Mouse (Mus musculus) mouse trophoblast stem cell (cell line): ENCODE data around the gene Pla2g6.

ENCODE experiments used
- in situ Hi-C, 2 experiments: fragments of 300-500 bp; cut with MseI, MboI; formaldehyde crosslinking; loops; 2 replicates in 1 of 2; 3 replicates in 1 of 2; pipeline ENCODE4 v1.15.1; 2025

Pla2g6 gene

DNA sequence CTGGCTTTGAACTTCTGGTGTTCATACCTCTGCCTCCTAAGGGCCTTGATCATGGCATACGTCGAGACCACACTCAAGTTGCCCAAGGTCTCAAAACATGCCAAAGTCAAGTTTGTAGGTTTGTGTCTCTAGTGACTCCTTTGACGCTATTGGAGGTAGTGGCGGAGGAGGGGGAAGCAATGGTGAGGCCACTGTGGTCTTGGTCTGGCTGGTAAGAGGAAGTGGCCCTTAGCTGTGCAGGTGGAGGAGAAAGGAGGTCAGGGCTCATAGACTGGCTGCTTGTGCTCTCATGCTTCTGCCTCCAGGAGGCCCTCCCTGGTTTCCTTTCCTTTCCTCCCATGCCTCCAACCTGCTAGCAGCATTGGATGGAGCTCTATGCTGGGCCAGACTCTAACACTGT lies 22.7 kb upstream of the Pla2g6 start:
- in situ Hi-C loops = no loop called here

DNA sequence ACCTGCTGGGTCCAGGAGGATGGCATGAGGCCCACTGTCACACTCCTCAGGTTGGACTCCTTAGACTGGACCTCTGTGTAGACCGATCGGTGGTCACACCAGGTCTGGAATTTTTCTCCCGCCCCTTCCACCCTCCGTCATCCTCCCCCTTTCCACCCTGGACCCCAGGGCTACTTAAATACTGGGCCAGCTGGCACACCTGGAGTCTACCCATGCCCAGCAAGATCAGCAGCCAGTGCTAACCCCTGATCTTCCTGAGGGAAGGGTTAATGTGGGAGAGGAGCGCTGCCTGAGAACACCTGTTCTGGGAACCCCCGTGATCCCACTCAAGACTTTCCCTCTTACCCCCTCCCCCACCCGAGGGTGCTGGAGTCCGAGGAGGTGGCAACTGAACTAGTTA lies 20.5 kb upstream of the Pla2g6 start:
- in situ Hi-C loops = no loop called here

DNA sequence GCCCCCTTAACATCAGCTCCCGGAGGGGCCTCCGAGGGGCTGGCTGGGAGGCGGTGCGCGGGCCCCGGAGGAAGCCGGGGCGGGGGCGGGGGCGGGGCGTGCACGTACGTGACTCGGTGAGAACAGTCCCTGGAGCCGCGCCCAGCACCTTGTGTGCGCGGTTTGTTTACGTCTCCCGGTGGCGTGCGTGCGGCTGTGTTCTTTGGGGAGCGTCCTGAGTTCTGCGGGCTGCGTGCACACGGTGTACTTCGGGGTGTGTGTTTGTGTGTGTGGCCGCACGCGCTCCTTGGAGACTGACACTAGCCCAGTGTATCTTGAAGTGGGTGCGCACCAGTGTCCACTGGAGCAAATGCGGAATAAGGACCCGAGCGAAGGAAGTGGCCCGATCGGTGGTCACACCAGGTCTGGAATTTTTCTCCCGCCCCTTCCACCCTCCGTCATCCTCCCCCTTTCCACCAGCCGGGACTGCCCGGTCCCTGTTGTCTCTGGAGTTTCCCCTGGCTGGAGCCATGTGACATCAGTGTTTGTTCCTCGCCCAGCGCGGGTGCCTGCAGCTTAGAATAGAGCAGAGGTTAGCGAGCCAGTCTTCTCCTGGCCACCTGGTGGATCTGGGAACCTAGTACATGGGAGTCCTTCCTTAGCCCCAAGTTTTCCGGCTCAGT lies 19.8 kb upstream of the Pla2g6 start:
- in situ Hi-C loops = no loop called here

DNA sequence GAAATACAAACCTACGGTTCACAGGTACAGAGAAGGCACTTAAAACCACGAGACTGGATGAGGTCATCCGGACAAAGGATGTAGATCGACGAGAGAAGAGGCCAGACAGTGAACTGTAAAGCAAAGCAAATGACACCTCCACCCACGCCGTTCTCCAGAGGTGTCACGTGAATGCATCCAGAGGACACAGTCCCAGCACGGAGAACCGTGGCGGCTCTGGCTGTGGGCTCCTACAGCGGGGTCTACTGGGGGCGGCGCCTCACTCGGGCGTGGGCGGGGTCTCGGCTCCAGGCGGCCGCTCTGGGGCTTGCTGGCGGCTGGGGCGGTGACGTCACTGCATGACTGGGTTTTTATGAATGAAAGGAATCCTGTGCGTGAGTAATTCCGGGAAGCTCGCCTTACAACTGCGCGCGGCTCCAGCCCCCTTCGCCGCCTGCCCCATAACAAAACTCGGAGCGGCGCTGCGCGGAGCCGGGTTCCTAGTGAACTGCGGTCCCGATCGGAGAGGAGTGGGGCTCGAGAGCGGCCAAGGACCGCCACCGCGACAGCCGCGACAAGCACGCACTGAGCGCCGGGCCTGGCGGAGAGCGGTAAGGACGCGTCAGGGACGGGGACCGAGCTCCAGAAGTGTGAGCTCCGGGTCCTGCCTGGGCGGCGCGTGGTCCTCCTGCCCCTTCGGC lies 19.1 kb upstream of the Pla2g6 start:
- in situ Hi-C loops = no loop called here

DNA sequence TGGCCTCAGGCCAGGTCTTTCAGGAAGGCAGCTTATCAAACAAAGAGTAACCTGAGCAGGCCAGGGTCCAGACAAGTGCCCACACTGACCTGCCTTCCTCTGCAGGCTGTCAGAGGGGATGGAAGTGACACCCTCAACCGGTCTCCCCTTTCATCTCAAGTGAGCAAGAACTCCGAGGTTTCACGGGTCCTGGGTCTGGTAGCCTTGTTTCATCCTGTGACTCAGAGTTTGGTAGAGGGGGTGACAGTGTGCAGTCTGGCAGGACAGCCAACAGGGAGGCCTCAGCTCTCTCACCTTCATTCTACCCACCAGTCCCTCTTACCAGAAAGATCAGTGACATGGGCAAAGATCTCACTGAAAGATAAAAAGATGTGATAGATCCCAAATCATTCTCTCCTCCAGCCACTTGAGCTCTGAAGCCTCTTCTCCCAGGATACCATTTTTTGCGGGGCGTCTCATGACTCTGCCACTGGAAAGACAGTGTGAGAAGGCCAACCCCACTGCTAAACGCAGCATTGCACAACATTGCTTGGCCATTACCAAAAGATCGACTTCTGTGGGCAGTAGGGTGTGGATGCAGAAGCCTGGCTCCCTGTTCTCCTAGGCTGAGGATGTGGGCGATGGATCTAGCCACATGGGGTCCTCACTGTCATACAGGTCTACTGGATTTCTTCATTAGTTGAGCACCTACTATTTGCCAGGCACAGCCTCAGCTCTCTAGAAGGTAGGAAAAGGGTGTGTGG lies 18.0 kb upstream of the Pla2g6 start, which contains the start of gene Maff:
TSS of gene Maff (plus strand) at position 571 of the 743 bp plus-strand sequence.
- in situ Hi-C loops = no loop called here

DNA sequence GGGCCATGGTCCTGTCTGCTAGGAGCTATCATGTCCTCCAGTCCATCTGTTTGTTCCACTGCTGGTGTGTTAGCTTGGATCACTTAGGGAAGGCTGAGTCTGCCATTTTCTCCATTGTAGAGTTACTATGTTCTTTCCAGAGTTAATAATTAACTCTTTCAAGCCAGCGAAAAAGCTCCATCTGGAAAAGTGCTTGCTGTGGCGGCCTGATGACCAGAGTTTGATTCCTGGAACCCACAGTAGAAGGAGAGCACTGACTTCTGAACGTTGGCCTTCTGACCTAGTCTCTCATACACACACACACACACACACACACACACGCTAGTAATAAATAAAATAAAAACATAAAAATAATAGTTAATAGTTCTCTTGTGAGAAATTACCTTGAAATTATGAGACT lies 16.4 kb upstream of the Pla2g6 start:
- in situ Hi-C loops = no loop called here

DNA sequence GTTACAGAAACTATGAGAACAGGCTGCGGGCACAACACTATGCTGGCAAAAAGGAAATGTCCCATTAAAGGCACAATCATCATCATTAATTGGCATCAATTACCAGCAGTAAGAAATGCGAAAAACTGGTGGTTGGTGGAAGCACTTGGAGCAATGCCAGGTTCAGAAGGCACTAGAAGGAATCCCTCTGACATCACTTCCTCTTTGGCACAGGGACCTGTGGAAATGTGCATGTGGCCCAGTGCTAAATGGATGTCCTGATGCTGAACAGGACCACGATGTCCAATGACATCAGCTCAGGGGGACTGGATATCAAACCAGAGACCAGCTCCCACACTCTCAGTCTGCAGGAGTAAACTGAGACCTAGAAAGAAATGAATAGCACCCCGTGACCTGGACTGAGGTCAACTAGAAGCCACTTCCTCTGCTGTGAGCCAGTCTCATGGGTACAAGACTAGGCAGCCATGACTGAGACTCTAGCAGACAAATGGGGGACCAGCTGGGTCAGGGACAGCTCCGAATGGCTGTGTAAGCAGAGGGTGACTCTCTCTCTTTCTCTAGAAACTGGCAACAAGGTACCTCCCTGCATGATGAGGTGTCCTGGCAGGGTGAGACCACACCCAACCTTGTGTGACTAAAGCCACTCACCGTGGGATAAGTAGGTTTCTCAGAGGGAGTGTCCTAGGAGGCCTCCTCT lies 14.6 kb upstream of the Pla2g6 start:
- in situ Hi-C loops = no loop called here

DNA sequence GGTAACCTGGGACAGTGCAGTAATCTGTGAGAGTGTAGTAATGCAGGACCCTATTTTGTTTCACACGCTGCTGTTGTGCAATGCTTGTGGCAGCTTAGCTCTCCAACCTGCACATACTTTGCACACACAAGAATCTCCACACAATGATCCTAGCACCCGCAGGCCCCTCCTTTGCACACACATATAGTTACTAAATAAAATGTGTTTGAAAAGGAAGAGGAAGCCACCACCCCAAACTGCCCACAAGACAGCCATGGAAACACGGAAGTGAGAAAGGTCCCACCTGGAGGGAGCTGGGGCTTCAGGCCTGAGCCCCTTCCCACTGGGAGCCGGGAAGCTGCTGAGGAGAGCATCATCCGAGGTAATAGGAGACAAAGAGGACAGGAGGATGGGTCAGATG lies 10.8 kb upstream of the Pla2g6 start:
- in situ Hi-C loops = no loop called here

DNA sequence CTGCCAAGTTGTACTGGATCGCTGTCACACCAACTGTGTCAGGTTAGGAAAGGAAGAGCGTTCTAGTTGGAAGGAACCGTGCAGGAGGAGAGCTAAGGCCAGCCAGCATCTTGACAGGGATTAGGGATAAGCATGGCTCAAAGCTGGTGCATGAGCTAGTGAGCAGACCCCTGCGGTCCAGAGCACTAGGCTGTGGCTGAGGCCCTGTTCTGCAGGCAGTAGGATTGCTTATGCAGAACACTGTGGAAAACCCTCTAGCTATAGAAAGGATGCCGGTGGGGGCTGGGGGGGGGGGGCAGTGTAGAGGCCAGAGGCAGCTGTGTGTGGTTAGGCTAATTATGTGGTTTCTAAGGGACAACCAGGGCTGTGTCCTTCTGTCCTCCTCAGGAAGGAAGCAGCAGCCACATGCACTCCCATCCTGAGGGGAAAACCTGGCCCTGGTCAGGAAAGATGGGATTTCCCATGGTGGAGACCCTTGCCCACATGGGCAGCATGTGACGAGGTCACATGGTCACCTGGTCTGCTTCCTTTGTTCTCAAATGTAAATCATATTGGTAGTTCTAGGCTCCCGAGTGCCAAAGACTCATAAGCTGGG lies 7.0 kb upstream of the Pla2g6 start:
- in situ Hi-C loops = no loop called here

DNA sequence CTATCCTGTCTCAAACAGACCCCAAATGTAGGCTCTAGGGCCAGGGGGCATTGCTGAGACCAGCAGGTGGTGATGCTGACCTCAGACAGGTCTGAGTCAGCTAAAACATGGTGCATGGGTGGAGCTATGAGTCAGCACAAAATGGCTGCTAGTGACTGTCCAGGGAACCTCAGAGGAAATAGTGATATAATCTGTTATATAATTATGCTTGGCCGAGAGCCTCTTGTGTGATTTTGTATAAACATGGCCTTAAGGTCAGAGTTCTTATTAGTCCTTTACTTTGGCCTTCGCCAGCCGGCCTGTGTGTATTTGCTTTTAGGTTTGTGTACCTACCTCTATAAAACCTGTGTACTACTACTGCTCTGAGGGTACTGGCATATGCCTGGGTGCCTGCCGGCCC lies 5.2 kb upstream of the Pla2g6 start:
- in situ Hi-C loops = no loop called here

DNA sequence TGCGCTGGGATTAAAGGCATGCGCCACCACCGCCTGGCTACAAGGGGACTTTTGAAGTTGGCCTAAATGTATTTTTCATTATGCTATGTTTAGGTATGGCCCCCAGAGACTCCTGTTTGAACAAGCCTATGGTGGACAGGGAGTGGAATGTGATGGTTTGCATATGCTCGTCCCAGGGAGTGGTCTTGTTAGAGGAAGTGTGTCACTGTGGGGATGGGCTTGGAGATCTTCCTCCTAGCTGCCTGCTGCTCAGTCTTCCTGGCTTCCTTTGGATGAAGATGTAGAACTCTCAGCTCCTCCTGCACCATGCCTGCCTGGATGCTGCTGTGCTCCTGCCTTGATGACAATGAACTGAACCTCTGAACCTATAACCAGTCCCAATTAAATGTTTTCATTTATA lies 2.3 kb upstream of the Pla2g6 start:
- in situ Hi-C loops = no loop called here

DNA sequence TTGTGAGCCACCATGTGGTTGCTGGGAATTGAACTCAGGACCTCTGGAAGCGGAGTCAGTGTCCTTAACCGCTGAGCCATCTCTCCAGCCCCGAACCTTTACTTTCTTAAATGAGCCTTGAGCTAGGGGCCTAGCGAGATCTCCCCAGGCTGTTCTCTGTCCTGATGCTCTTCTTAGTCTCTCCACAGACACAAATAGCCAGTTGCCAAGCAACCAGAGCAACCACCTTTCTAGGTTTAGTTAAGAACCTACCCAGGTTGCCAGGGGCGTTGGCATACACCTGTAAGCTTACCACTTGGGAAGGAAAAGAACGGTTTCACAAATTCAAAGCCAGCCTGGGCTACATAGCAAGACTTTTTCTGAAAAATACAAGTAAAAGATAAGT lies 1.8 kb upstream of the Pla2g6 start:
- in situ Hi-C loops = no loop called here

DNA sequence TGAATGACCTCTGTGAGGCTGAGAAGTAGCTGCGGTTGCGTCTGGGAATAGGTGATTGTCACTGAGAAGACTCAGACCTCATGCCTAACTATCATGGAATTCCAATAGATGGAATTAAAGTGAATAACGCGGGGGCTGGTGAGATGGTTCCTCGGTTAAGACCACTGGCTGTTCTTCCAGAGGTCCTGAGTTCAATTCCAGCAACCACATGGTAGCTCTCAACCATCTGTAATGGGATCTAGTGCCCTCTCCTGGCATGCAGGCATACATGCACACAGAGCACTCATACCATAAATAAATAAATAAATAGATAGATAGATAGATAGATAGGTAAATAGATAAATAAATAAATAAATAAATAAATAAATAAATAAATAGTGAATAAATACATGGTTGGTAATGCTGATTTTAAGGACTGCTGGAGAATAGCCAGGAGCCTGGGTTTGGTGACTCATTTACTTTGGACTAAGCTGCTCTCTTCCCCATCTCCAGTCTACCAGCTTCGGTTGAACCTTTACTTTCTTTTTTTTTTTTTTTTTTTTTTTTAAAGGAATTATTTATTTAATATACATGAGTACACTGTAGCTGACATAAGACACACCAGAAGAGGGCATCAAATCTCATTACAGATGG lies 1.3 kb upstream of the Pla2g6 start:
- in situ Hi-C loops = no loop called here

DNA sequence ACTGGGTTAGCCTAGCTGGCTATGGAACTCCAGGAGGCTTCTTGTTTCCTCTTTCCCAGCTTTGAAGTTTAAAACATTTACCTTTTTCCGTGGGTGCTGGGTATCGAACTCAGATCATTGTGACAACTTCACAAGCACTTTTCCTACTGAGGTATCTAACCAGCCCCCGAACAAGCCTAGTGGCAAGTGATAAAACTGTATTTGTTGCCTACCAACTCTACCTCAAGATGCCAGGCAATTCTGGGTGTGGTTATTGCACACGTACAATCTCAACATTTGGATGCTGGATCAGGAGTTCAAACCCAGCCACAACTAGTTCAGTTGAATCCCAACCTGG lies 717 bp upstream of the Pla2g6 start:
- in situ Hi-C loops = no loop called here

DNA sequence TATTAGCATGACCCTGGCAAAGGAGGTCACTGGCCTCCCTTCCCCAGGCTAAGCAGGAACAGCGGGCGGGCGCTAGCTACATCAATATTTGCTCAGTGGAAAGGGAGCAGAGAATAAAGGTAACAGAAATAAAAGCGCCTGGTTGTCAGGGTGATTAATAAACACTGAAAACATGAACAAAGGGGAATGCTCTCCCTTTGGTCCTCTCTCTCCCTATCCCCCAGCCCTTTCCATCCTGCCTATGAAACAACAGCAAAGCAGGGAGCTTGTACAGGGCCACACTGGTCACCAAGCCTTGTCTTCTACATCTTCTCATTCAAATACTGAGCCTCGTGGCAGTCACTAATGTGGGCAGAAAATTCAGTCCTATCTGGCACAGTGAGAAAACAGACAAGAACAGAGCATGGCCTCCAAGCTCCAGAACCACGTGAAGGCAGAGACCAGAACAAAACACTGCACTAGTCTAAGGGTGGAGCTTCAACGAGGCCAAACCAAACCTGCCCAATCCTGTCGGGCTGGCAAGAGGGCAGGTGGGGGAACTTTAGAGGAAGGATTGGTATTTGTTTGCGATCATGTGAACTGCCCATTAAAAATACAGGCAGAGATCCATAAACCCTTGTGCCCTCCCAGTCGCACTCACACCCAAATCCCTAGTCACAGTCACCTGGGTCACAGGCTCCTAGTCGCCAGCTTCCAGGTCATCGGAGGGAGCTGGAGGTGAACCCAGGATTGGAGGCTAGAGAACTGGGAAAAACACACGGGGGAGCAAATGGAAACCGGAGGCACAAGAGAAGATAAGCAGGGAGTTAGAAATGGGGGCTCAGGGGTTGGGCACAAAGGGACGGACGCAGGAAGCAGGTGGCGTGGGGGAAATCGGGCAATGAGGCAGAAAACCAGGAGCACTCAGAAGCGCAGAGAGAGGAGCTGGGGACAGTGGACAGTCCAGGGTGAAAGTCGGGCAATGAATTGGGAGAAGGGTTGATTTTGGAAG lies 924 bp downstream of the Pla2g6 start:
- in situ Hi-C loops = no loop called here

DNA sequence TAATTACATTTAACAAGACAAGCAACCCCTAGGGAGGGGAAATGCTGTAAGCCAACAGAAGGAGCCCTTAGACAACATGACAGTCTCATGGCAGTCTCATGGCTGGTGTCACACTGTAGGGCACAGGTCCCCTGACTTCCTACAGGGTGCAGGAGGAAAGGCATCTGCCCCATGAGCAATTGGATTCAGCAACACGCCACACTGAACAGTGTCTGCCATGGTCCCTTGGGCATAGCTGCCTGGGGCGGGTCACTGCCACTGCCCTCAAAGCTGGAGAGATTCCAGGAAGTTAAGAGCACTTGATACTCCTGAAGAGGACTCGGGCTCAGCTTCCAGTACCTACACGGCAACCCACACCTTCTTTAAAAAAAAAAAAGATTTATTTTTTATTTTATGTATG lies 1.9 kb downstream of the Pla2g6 start:
- in situ Hi-C loops = no loop called here

DNA sequence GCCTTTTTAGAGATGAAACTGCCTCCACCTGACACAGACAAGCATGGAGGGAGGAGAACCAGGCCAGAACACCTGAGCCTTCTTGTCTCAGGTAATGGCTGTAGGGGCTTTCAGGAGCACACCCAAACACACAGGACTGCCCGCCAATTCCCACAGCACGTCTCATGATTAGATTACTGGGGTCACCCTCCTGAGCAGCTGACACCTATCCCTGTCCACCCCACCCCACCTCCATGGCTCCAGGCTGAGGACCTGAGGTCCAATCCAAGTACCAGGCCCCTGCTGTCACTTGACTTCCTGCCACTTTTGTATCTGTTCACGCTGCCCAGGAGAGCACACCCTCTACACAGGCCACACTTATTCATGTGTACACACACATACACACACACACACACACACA lies 2.4 kb downstream of the Pla2g6 start:
- in situ Hi-C loops = no loop called here

DNA sequence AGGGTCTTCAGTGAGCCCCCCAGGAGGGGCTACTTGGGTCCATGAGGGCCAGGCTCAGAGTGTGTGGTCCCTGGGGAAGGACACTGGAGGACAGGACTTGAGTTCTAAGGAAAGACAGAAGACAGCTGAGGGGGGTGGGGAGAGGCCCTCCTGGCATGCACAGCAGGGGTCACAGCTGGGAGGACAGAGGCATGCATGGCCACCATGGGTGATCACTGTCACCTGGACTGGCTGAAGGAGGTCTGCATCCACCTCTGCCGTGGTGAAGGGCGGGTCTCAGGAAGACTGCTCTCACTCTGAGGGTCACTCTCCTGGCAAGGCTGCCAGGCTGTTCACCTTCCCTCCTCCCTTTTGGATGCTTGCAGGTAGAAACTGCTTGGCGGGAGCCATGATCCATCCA lies 3.8 kb downstream of the Pla2g6 start:
- in situ Hi-C loops = no loop called here

DNA sequence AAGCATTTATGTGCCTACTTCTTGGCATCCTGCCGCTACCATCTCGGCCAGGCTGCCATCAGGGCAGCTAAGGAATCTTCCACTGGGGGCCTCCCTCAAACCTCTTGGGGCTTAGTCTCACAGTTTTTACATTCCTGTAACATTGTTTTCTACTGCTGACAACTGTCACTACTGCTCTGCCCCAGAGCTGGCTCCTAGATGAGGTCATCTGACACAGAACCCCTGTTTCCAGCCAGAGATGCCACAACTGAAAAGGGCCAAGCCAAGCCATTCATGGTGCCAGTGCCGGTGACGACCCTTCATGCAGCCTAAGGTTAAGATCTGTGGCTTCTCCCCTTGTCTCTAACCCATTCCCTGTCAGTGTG lies 4.4 kb downstream of the Pla2g6 start:
- in situ Hi-C loops = no loop called here

DNA sequence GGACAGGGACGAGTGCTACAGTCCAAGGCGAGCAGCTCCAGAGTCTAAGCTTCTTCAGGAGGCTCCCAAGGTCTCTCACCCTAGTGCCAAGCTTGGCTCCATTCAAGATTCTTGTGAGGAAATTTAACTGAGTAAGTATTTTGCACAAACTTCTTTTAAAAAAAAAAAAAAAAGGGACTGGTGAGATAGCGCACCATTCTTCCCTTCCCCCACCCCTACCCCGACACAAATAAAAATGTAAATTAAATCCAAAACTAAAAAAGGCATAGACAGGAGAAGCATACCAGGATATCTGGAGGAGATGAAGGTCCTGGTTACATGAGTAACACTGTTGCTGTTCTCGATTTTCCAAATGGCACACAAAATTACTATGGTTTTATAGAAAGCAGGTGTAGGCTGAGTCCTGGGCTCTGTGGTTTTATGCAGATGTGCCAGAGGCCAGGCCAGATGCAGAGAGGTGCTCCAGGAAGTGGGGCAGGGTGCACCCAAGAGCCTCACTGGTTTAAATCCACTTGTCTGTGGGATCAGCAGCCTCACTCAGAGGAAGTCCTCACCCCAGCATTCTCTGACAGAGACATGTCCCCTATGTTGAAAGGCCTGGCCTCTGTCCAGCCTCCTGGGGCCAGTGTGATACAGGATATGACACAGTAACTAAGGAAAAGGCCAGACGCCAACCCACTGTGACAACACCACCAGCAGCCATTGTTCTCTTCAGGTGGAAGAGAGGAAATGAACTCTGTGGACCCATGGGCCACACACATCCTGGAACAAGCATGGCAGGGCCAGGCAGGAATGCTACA lies 5.0 kb downstream of the Pla2g6 start:
- in situ Hi-C loops = no loop called here
